Mouse (Mus musculus) telencephalon, adult 2 months (tissue): ENCODE results near the gene Spic.

Experiments
- DNase-seq: peaks from one replicate; pipeline ENCODE4 v3.0.0-alpha.2; 2011; ENCODE audit warnings: low read depth, low spot score

The Spic gene

GRCm38 (mm10) chr10:88645448-88645847, 39.4 kb downstream of the Spic start:
- DNase-seq = no peak

GRCm38 (mm10) chr10:88631330-88631953, 53.4 kb downstream of the Spic start:
- DNase-seq = no peak

GRCm38 (mm10) chr10:88630663-88631329, 54.0 kb downstream of the Spic start:
- no peak for DNase-seq

GRCm38 (mm10) chr10:88627052-88627451, 57.8 kb downstream of the Spic start:
- DNase-seq = no peak

GRCm38 (mm10) chr10:88626176-88626575, 58.6 kb downstream of the Spic start:
- DNase-seq = no peak
